Mouse (Mus musculus): Measurements from ENCODE around the gene Nsun3.
"Not testable (repeated sequence)": the region's sequence is repeated elsewhere in the genome, so short reads cannot be mapped to it uniquely, and the experiment has no call there.

Gene Nsun3

GRCm38 (mm10) chr16:62753079-62753478 lies 33.5 kb downstream of the Nsun3 start:
- DNase-seq (ENCODE audit: low read depth, low spot score) = no peak

GRCm38 (mm10) chr16:62745875-62746274 lies 40.7 kb downstream of the Nsun3 start:
- no peak for DNase-seq (ENCODE audit: low read depth, low spot score)

- DNase-seq (ENCODE audit: low read depth, low spot score) = no peak
These were observed 52.3 kb downstream of the Nsun3 start for GRCm38 (mm10) chr16:62734359-62734758.

- no peak for DNase-seq (ENCODE audit: low read depth, low spot score)
These were observed 56.3 kb downstream of the Nsun3 start for GRCm38 (mm10) chr16:62730291-62730690.

- no peak for DNase-seq (ENCODE audit: low read depth, low spot score)
These were observed 56.8 kb downstream of the Nsun3 start for GRCm38 (mm10) chr16:62729846-62730245.

- not testable (repeated sequence) for DNase-seq (ENCODE audit: low read depth, low spot score)
These were observed 68.4 kb downstream of the Nsun3 start for GRCm38 (mm10) chr16:62718255-62718654.

GRCm38 (mm10) chr16:62690436-62690835 lies 96.2 kb downstream of the Nsun3 start:
- no peak for DNase-seq (ENCODE audit: low read depth, low spot score)

GRCm38 (mm10) chr16:62686073-62686472 lies 100.5 kb downstream of the Nsun3 start:
- no peak for DNase-seq (ENCODE audit: low read depth, low spot score)

GRCm38 (mm10) chr16:62685494-62685893 lies 101.1 kb downstream of the Nsun3 start:
- DNase-seq (ENCODE audit: low read depth, low spot score) = no peak

All from retina, adult 2 months (tissue).